Mouse (Mus musculus) stomach, postnatal 0 days (tissue): ENCODE results near the gene Rragc. TPM values are rescaled to one million over a fixed set of nuclear protein-coding genes. Genes with fewer than 3 reads are reported as not detected.

Experiments used
- ATAC-seq: fragments of 200-750 bp; cut with Nextera tagmentation; 2 replicates; pipeline ENCODE4 v1.8.0; 2017; ENCODE audit not compliant: low FRiP score, low TSS enrichment
- DNase-seq: peaks from one replicate; pipeline ENCODE4 v3.0.0-alpha.2; 2016; ENCODE audit warnings: low spot score
- H3K27ac ChIP-seq: fragments of 300-500 bp; sonication (generic); replicated peaks from 2 replicates; pipeline ENCODE4 v1.5.1; 2014; ENCODE audit warnings: mild to moderate bottlenecking, control low read depth
- H3K27me3 ChIP-seq: fragments of 300-500 bp; sonication (generic); 2 replicates; pipeline ENCODE4 v1.6.1; 2014; ENCODE audit warnings: low read length; ENCODE audit not compliant: control insufficient read depth, insufficient read depth
- H3K36me3 ChIP-seq: fragments of 300-500 bp; sonication (generic); 2 replicates; pipeline ENCODE4 v1.6.1; 2014; ENCODE audit warnings: low read length, mixed read lengths; ENCODE audit not compliant: control insufficient read depth, insufficient read depth
- H3K4me1 ChIP-seq: fragments of 300-500 bp; sonication (generic); replicated peaks from 2 replicates; pipeline ENCODE4 v1.6.1; 2014; ENCODE audit warnings: antibody characterized with exemption; ENCODE audit not compliant: control insufficient read depth, insufficient read depth
- H3K4me2 ChIP-seq: fragments of 300-500 bp; sonication (generic); replicated peaks from 2 replicates; pipeline ENCODE4 v1.6.1; 2014; ENCODE audit warnings: low read depth, mild to moderate bottlenecking, control low read depth, moderate library complexity
- H3K4me3 ChIP-seq: fragments of 300-500 bp; sonication (generic); 2 replicates; pipeline ENCODE4 v1.5.1; 2014; ENCODE audit warnings: low read depth, low read length, control low read depth
- H3K9ac ChIP-seq: fragments of 300-500 bp; sonication (generic); 2 replicates; pipeline ENCODE4 v1.6.1; 2014; ENCODE audit warnings: mild to moderate bottlenecking, low read length, control low read depth, mixed read lengths
- H3K9me3 ChIP-seq: fragments of 300-500 bp; sonication (generic); 2 replicates; pipeline ENCODE4 v1.6.1; 2016; ENCODE audit warnings: low read length; ENCODE audit not compliant: control insufficient read depth
- CTCF ChIP-seq: IDR thresholded peaks from 2 replicates; pipeline ENCODE4 v1.5.1; 2016; ENCODE audit warnings: antibody characterized with exemption, low read depth, mild to moderate bottlenecking, moderate library complexity
- EP300 ChIP-seq: optimal IDR thresholded peaks from 2 replicates; pipeline ENCODE3; 2016; ENCODE audit warnings: antibody characterized with exemption
- WGBS: fragments of 180-500 bp; shearing (Covaris S2); extraction: QIAGEN DNeasy Blood & Tissue Kit; methylation state at CpG from one replicate; pipeline ENCODE4 v1.1.7; 2014; 5-methylcytosine and 5-hydroxymethylcytosine counted together
- polyA plus RNA-seq: library from polyadenylated mRNA; unstranded; fragments of >200 nt; fragmentation: Nextera tagmentation; extraction: Ambion mirVana; gene quantifications from 2 replicates; pipeline ENCODE4 v1.2.1, GENCODE M21; 2015

Gene Rragc
- polyA plus RNA-seq, 1 experiment from 2014 or later: 38.3 TPM

GRCm38 (mm10) chr4:123952059-123952458, 34.8 kb downstream of the Rragc start:
- no peak overlapping the region for H3K27ac ChIP-seq
- DNase-seq (no peak), ATAC-seq (no peak)
- 42% methylated on average over 7 of the region's 8 CpGs for WGBS
- H3K4me3 ChIP-seq: no peak overlapping the region
- TF ChIP-seq EP300: no peak
- no peak for TF ChIP-seq CTCF
- H3K9ac ChIP-seq: no peak overlapping the region
- H3K9me3 ChIP-seq: no peaks in the 10 kb centered on the region
- H3K4me1 ChIP-seq: peaks cover 5% of the 10 kb centered on the region; the same call in 1 of the 2 replicates
- H3K36me3 ChIP-seq: no peaks in the 10 kb centered on the region
- H3K4me2 ChIP-seq: no peak overlapping the region
- no peaks in the 10 kb centered on the region; the same call in 1 of the 2 replicates for H3K27me3 ChIP-seq

GRCm38 (mm10) chr4:123956703-123957491, 39.7 kb downstream of the Rragc start:
- ATAC-seq (peak; percentile 76), DNase-seq (peak; percentile 85)
- Histone ChIP-seq H3K4me1 (peaks cover 5% of the 10 kb centered on the region; the same call in 1 of the 2 replicates), H3K4me3 (peak overlapping the region; percentile 13; the same call in 1 of the 2 replicates), H3K9ac (no peak overlapping the region), H3K9me3 (no peaks in the 10 kb centered on the region), H3K36me3 (no peaks in the 10 kb centered on the region), H3K27me3 (no peaks in the 10 kb centered on the region; the same call in 1 of the 2 replicates), H3K27ac (no peak overlapping the region), H3K4me2 (peak overlapping the region; percentile 47)
- TF ChIP-seq EP300 (no peak), CTCF (peak; percentile 86)
- WGBS: 3% methylated on average over 31 of the region's 31 CpGs

- Histone ChIP-seq H3K9ac (no peak overlapping the region), H3K27ac (no peak overlapping the region), H3K4me2 (peak overlapping the region; percentile 47), H3K4me3 (0 out of 2 replicates have a peak overlapping the region, but pooled peaks have one; percentile 13), H3K27me3 (no peaks in the 10 kb centered on the region; the same call in 1 of the 2 replicates), H3K4me1 (peaks cover 5% of the 10 kb centered on the region; the same call in 1 of the 2 replicates), H3K9me3 (no peaks in the 10 kb centered on the region), H3K36me3 (no peaks in the 10 kb centered on the region)
- ATAC-seq (0 out of 2 replicates have a peak, but pooled peaks have one; percentile 14), DNase-seq (no peak)
- 60% methylated on average over 4 of the region's 4 CpGs for WGBS
- no peak for TF ChIP-seq CTCF
- TF ChIP-seq EP300: no peak
Observed at GRCm38 (mm10) chr4:123957492-123957808, 40.2 kb downstream of the Rragc start.

- Histone ChIP-seq H3K4me1 (peaks cover 5% of the 10 kb centered on the region; the same call in 1 of the 2 replicates), H3K4me3 (no peak overlapping the region), H3K27me3 (no peaks in the 10 kb centered on the region; the same call in 1 of the 2 replicates), H3K36me3 (no peaks in the 10 kb centered on the region), H3K27ac (no peak overlapping the region), H3K9me3 (no peaks in the 10 kb centered on the region), H3K4me2 (no peak overlapping the region), H3K9ac (no peak overlapping the region)
- TF ChIP-seq CTCF (no peak), EP300 (no peak)
- 66% methylated on average over 4 of the region's 4 CpGs for WGBS
- ATAC-seq (no peak), DNase-seq (no peak)
Observed at GRCm38 (mm10) chr4:123957891-123958290, 40.6 kb downstream of the Rragc start.

- TF ChIP-seq CTCF (no peak), EP300 (no peak)
- H3K4me3 ChIP-seq: no peak overlapping the region
- no peaks in the 10 kb centered on the region for H3K36me3 ChIP-seq
- no peak overlapping the region for H3K9ac ChIP-seq
- H3K27me3 ChIP-seq: no peaks in the 10 kb centered on the region; the same call in 1 of the 2 replicates
- 22% methylated on average over 4 of the region's 4 CpGs for WGBS
- no peak for DNase-seq
- no peaks in the 10 kb centered on the region for H3K9me3 ChIP-seq
- no peak for ATAC-seq
- H3K27ac ChIP-seq: no peak overlapping the region
- peaks cover 5% of the 10 kb centered on the region; the same call in 1 of the 2 replicates for H3K4me1 ChIP-seq
- H3K4me2 ChIP-seq: no peak overlapping the region
Observed at GRCm38 (mm10) chr4:123960955-123961354, 43.7 kb downstream of the Rragc start.

- Histone ChIP-seq H3K27me3 (no peaks in the 10 kb centered on the region), H3K4me1 (no peaks in the 10 kb centered on the region), H3K9ac (no peak overlapping the region), H3K4me2 (no peak overlapping the region), H3K9me3 (no peaks in the 10 kb centered on the region), H3K4me3 (no peak overlapping the region), H3K27ac (no peak overlapping the region), H3K36me3 (no peaks in the 10 kb centered on the region)
- TF ChIP-seq EP300 (no peak), CTCF (no peak)
- ATAC-seq: no peak
- DNase-seq: no peak
- 55% methylated on average over 9 of the region's 9 CpGs for WGBS
Observed at GRCm38 (mm10) chr4:123962721-123963120, 45.5 kb downstream of the Rragc start.
